Mouse (Mus musculus): ENCODE measurements around the gene Mrps7. TPM values are rescaled to one million over a fixed set of nuclear protein-coding genes. Genes with fewer than 3 reads are reported as not detected.

The Mrps7 gene
- 36.1 and 39.5 TPM in 2 replicates for polyA plus RNA-seq (2012; rRNA removed)

- DNase-seq (ENCODE audit: low spot score): peak; percentile 98
Measured at GRCm38 (mm10) chr11:115603476-115604303, at the start of gene Mrps7, which contains the start of gene Gga3. Gene Mrps7, plus strand, starts transcription at chr11:115603925. Gene Gga3, minus strand, starts transcription at chr11:115604051.

GRCm38 (mm10) chr11:115555717-115556116 is 48.0 kb upstream of the Mrps7 start:
- no peak for DNase-seq (ENCODE audit: low spot score)

GRCm38 (mm10) chr11:115563406-115563805 is 40.3 kb upstream of the Mrps7 start:
- DNase-seq (ENCODE audit: low spot score): no peak

DNA sequence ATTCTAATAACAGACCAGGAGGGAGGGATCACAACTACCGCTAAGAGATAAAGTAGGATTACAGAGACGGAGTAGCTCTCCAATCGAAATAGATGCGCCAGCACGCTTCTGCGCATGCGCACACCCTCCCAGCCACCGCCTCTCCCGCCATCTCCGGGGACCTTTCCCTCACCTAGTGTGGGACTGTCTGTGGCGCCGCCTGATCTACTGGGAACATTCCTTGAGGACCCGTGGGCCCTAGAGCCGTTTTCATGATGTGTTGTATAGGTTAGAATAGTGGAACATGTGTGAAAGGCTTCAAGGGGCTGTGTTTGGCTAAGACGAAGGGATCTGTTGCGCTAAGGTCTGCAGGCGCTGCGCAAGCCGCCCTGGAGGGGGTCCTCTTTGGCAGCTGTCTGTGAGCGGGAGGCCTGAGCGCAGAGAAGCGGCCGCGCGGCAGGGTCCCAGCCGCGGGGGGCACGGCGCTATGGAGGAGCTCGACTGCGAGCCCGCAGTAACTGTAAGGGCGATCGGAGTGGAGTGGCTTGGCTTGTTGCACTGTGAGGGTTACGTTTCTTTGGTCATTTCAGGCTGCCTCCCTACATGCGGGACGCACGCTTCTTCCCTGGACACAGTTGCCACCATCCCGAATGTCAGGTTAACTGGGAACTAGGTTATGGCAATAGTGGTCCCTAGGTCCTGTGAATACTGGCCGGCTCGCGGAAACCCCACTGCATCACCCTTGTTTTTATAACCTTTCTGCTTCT is 39.5 kb upstream of the Mrps7 start, which contains the start of gene Nup85:
Gene Nup85 (plus strand): TSS at position 371 of the 746 bp plus-strand sequence.
- peak; percentile 93 for DNase-seq (ENCODE audit: low spot score)

DNA sequence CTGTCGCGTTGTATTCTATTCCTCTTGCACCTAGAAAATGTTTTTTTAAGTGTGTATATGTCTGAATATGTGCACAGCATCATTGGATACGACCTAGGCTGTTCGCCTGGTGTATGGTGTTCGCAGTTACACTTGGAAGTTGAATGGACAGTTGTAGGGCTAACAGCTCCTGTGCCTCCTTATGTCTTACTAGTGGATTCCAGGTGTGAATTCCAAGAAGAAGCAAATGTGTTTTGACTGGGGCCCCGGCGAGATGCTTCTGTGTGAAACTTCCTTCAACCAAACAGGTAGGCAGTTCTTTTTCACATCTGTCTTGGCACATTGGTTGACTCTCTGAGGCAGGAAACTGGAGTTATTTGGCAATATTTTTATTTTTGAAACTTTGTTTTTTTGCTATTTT is 38.8 kb upstream of the Mrps7 start:
- no peak for DNase-seq (ENCODE audit: low spot score)

DNA sequence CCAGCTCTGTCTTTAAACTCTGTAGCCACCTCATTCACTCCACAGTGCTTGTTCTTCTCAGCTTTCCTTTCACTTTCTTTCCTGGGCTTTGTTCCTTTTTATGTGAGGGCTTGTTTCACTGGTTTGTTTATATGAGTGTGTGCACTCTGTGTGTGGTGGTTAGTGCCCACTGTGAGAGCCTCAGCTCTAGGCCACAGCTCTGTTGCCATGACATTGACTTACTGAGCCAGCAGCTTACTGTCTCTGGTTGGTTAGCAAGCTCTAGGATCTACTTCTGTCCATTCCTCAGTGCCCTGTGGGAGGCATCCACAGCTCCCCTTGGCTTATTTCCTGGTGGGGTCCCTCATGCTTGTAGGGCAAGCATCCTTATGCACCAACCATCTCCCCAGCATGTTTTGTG is 24.6 kb upstream of the Mrps7 start:
- no peak for DNase-seq (ENCODE audit: low spot score)

GRCm38 (mm10) chr11:115582913-115583606 is 20.7 kb upstream of the Mrps7 start:
- no peak for DNase-seq (ENCODE audit: low spot score)

- no peak for DNase-seq (ENCODE audit: low spot score)
Measured at GRCm38 (mm10) chr11:115584376-115585073, 19.2 kb upstream of the Mrps7 start.

GRCm38 (mm10) chr11:115585573-115586100 is 18.1 kb upstream of the Mrps7 start:
- DNase-seq (ENCODE audit: low spot score): no peak

DNA sequence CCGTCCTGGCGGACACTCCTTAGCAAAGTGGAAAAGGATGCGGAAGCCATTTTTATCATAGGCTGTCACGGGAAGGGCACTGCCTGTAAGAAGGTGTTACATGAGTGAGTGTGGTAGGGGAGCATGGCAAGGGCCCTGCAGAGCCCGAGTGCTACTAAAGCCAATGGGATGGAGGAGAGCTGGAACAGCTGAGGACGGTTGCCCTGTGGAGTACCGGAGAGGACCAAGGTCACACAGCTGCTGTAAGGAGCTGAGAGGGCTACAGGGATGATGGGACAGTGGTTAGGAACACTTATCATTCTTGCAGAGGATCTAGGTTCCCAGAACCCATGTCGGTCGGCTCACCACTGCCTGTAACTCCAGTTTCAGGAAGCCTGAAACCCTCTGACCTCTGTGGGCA is 17.3 kb upstream of the Mrps7 start:
- no peak for DNase-seq (ENCODE audit: low spot score)

GRCm38 (mm10) chr11:115587984-115588383 is 15.7 kb upstream of the Mrps7 start:
- DNase-seq (ENCODE audit: low spot score): no peak

DNA sequence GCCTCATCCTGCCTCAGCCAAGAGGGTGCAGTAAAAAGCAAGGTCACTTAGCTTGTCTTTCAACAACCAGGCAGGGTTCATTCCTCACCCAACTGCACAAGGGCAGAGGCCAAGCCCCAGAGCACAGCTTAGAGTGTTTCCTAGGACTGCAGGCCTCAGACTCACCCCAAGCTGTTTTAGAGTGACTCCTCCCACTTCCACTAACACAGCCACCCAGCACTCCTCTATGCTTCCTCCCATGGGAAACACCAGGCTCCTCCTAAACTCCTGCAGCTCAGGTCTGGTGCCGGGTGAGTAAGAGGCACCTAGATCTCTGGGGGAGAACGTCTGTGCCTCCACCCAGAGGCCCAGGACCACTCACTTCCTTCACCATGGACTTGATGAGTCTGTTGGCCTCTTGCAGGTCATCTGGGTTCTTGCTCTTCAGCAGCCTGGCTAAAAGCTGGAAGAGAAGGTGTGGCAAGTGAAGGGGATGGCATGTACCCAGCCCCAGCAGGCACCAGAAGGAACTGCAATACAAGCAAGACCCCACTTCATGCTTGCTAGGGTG is 13.1 kb upstream of the Mrps7 start:
- DNase-seq (ENCODE audit: low spot score): no peak

DNA sequence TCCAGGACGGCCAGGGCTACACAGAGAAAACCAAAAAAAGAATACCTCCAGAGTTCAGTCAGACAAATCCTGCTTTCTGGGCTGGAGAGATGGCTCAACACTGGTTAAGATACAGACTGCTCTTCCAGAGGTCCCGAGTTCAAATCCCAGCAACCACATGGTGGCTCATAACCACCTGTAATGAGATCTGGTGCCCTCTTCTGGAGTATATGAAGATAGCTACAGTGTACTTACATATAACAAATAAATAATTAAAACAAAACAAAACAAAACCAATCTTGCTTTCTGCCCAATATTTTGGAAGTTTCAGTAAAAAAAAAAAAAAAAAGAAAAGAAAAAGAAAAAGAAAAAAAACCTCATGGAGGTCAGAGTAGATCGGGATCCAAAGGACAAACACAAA is 8.5 kb upstream of the Mrps7 start:
- no peak for DNase-seq (ENCODE audit: low spot score)

DNA sequence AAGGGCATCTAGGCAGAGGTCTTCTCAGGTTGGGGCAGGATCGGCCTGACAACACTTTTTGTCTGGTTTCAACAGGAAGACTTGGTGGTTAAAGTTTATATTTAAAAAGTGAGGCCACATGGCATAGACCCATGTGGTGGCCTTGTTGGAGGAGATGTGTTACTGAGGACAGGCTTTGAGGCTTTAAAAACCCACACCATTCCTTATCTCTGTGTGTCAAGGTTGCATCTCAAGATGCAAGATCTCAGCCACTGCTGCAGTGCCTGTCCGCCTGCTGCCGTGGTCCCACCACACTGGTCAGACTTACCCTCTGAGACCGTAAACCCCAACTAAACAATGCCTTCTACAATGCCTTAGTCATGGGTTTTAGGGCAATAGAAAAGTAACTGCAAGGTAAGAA is 5.4 kb upstream of the Mrps7 start:
- DNase-seq (ENCODE audit: low spot score): no peak

GRCm38 (mm10) chr11:115599722-115600121 is 4.0 kb upstream of the Mrps7 start:
- DNase-seq (ENCODE audit: low spot score): no peak

DNA sequence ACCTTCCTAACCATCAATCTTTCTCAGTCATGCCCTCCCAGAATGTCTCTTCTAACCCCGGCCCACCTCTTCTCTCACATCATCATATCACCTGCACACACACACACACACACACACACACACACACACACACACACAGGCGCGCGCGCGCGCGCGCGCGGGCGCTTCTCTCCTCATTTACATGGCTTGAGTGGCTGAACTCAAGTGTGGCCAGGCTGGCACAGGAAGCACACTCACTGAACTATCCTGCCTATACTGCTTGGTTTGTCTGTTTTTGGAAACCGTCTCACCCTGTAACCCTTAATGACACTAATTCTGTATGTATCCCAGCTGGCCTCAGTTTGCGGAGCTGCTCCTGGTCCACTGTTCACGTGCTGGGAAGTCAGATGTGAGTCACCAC is 3.0 kb upstream of the Mrps7 start:
- DNase-seq (ENCODE audit: low spot score): no peak

GRCm38 (mm10) chr11:115601174-115601573 is 2.6 kb upstream of the Mrps7 start:
- no peak for DNase-seq (ENCODE audit: low spot score)

DNA sequence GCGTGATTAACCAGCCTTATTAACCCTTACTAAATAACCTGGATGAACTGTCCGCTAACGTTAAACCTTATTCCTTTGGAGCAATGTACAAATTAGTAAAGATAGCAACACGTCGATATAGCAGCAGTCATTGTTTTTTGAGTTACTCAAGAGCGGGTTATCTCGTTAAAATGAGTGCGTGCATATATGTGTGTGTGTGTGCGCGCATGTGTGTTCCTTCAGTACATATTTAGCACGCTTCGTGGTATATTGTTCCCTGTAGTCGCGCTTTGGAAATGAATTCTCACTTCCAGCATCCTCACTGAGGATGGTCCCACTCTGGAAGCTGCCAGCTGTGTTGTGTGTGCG is 623 bp upstream of the Mrps7 start:
- DNase-seq (ENCODE audit: low spot score): no peak

DNA sequence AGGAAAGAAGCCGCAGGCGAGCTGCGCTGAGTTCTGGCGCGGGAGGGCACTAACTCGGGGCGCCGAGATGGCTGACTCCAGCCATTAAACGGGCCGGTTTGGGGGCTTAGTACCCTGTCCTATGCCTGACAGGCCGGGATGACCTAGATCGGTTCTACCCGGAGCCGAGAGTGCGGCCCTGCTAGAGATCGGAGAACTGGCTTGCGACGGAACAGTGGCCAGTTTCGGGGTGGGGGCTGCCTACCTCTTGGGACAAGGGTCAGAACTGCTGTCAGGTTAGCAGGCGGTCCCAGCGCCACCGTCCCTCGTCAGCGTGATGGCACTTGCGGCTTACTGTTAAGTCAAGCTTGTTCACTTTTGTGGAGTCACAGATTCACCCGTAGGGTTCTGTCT is 575 bp downstream of the Mrps7 start:
- no peak for DNase-seq (ENCODE audit: low spot score)

DNA sequence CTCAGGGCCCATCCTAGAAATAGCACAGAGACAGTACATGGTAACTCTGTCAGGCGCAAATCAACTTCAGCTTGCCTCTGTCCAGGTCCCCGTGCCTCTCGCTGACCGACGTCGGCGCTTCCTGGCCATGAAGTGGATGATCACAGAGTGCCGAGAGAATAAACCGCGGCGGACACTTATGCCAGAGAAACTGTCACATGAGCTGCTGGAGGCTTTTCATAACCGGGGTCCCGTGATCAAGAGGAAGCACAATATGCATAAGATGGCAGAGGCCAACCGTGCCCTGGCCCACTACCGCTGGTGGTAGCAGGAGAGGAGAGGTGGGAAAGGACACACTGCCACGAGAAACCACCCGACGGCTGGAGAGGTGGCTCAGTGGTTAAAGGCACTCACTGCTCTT is 3.0 kb downstream of the Mrps7 start:
- DNase-seq (ENCODE audit: low spot score): no peak
